Mouse (Mus musculus): ENCODE measurements around the gene Gm20388.

DNA sequence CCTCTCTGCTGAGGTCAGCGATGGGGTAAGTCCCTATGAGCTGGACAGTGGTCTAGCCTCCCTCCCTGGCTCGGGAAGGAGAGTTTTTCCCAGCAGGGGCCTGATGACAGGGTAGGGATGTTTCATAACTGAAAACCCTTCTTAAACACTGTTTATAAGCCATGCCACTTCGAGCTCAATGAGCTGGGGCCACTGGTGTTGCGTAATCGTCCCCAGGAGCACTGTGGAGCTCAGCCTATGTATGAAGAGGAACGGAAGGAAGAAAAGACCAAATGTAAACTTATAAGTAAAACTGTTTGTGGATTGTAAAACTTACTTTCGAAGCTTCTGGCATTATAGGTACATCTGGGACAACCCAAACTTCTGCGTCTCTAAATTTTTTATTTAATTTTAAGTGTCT, 4291.1 kb downstream of the Gm20388 start:
- TF ChIP-seq POLR2A (IDR thresholded peaks at IDR 0.05; ENCODE audit: borderline replicate concordance, insufficient read depth, low read length) = no peak
- no peak for TF ChIP-seq CTCF (IDR thresholded peaks at IDR 0.05; ENCODE audit: borderline replicate concordance, insufficient read depth, low read depth, low read length)
